Mouse (Mus musculus) adrenal gland, adult 2 months (tissue): ENCODE results near the gene Chfr. TPM values are rescaled to one million over a fixed set of nuclear protein-coding genes. Genes with fewer than 3 reads are reported as not detected.
"Not testable (repeated sequence)": the region's sequence is repeated elsewhere in the genome, so short reads cannot be mapped to it uniquely, and the experiment has no call there.

Experiments used
- DNase-seq: peaks from one replicate; pipeline ENCODE4 v3.0.0; 2021
- polyA plus RNA-seq: library from polyadenylated mRNA; depleted of rRNA; stranded (reverse); fragments of >200 nt; gene quantifications from 2 replicates; pipeline ENCODE4 v1.2.3, GENCODE M21; 2012
- total RNA-seq, 2 experiments: library from RNA; stranded (reverse); gene quantifications; 2 replicates each; pipeline ENCODE4 v1.2.3; 2021

Chfr gene
- total and polyA plus RNA-seq, 3 experiments, result 21.5 to 55.8 (median 30.0) TPM

DNA sequence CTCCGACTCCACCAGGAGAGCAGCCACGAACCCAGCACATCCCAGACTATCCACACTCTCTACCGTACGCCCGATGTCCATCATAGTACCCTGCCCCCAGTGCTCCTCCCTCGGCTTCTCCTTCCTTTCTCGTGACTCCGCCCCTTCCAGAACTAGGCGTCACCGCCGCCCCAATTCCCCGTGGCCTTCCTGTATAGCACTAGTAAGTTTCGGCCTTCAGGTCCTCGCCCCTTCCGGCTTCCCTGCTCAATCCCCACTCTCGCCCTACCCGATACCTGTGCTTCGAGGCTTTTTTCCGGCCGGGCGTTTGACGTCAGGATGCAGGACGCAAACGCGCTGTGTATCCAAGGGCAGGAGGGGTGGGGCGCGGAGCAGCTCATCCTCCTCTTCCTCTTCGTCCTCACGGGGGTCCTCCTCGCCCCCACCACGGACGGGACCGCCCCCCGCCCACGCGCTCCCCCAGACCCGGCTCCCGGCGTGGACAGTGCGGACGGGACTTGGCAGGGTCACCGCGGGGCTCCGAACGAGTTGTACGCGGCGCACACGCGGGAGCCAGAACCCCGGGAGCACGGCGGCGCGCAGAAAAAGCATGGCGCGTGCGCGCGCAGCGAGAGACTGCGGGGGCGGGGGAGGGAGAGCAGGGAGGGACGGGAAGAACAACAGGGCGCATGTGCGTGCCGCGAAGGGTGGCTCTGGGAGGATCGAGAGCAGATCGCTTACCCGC lies 27.9 kb upstream of the Chfr start, which contains the start of gene Gtpbp6:
TSS of gene Gtpbp6 (minus strand) at position 617 of the 724 bp plus-strand sequence.
- peak; percentile 97 for DNase-seq

GRCm38 (mm10) chr5:110108305-110108628 lies 27.4 kb upstream of the Chfr start:
- no peak for DNase-seq

GRCm38 (mm10) chr5:110109991-110110441 lies 25.6 kb upstream of the Chfr start, which contains the start of gene Zfp605:
Gene Zfp605, plus strand, starts transcription at chr5:110110092.
- peak; percentile 91 for DNase-seq

- DNase-seq, result not testable (repeated sequence)
These were observed 13.3 kb upstream of the Chfr start for GRCm38 (mm10) chr5:110122380-110122779.

GRCm38 (mm10) chr5:110136087-110136464 lies 434 bp downstream of the Chfr start:
- no peak for DNase-seq

GRCm38 (mm10) chr5:110137816-110138215 lies 2.2 kb downstream of the Chfr start:
- DNase-seq, result no peak

- no peak for DNase-seq
These were observed 3.7 kb downstream of the Chfr start for GRCm38 (mm10) chr5:110139325-110139724.

DNA sequence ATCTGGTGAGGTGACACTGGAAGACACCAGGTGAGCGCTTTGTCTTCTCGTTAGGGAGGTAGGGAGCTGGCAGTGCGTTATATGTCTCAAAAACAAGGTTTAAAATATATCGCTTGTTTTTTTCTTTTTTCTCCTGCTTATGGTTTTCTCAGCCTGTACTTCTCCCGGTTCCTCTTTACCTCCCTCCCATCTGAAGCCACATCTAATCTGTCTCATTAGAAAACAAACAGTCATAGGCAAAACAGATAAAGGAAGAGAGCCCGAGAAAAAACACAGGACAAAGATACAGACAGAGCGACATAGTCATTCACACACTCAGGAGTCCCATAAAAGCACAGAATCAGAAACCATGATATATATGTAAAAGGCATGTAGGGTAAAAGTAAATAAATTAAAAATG lies 4.8 kb downstream of the Chfr start:
- no peak for DNase-seq

DNA sequence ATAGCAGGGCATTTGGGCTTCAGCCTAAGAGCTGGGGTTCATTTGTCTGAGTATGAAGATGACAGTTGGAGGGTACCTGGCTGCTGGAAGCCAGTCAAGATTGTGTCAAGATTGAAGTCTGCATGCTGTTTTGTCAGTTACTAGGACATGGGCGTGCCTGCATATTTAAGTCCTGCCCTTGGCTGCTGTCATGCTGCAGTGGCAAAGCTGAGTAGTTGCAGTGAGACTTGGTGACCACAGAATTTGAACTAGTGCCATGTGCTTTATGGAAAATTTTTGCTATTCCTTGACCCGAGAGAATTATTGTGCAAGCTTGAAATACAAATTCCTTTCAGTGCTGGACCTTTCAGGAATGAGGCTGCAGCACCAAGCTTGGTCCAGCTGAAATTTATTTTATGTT lies 6.7 kb downstream of the Chfr start:
- peak; percentile 73 for DNase-seq

GRCm38 (mm10) chr5:110143007-110143406 lies 7.4 kb downstream of the Chfr start:
- peak; percentile 19 for DNase-seq

DNA sequence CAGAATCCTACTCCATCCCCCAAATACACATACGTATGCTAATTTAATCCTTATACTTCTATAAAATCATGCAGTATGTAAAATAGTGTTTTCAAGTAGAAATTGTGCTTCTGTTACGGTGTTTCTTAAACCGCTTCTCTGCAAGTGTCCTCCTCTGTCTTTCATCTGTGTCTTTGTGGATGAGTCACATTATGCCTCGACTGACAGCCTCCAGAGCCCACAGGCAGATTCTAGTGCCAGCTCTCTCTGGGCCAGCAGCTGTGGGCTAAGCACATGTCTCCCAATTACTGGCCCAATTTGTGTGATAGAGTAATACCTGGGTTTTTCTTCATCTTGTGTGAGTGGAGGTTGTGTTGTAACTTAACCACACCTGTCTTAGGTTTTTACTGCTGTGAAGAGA lies 33.7 kb downstream of the Chfr start:
- DNase-seq, result no peak

- DNase-seq, result peak; percentile 94
These were observed 40.8 kb downstream of the Chfr start, which contains the start of gene Golga3 for GRCm38 (mm10) chr5:110176362-110177020. Gene Golga3, plus strand, starts transcription at chr5:110176701.

DNA sequence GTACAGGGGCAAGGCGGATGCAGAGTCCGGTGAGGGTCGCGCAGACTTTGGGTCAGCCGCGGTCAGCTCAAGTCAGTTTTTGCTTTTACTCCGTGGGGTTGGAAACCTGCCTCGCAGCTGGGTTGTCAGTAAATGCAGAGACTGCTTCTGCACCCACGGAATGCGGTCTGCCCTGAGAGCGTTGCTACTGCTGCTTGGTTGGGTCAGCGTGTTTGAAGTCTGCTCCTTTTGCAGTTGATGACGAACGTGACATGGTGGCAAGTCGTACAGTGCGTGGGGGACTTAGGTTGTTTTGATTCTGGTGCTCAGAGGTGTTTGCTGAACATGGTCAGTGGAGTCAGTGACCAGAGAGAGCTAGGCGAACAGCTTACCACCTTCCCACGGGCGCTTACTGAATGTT lies 41.4 kb downstream of the Chfr start:
- no peak for DNase-seq

- no peak for DNase-seq
These were observed 43.0 kb downstream of the Chfr start for GRCm38 (mm10) chr5:110178628-110179027.

- peak; percentile 70 for DNase-seq
These were observed 46.1 kb downstream of the Chfr start for GRCm38 (mm10) chr5:110181716-110182115.

DNA sequence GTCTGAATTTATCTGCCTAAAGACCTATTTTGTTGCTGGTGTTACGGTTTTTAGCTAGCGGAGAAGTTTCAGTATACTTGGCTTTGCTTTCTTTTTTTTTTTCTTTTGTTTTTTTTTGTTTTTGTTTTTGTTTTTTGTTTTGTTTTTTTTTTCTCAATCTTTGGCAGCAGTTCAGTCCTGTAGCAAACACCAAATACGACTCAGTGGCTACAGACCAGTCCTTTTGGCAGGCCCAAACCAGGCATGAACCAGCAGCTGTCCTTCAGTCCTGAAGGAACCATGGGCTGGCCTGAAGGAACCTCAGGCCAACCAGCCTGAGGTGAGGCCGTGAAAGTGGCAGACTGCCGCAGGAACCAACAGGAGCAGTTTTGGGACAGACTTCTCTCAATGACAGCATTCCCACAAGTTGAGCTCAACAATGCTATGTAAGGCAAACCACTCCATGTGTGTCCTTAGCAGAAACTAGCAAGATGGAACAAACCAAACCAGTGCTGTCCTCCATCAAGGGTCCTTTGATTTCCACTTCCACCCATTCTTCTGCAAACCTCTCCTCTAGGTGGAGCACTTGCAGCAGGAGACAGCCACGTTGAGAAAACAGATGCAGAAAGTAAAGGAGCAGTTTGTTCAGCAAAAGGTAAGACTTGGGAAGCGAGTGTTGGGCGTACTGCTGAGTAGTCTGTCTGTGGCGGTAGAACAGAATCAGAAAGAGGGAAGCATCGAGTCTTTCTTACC lies 67.7 kb downstream of the Chfr start:
- DNase-seq, result peak; percentile 6

- no peak for DNase-seq
These were observed 69.1 kb downstream of the Chfr start for GRCm38 (mm10) chr5:110204777-110205176.

DNA sequence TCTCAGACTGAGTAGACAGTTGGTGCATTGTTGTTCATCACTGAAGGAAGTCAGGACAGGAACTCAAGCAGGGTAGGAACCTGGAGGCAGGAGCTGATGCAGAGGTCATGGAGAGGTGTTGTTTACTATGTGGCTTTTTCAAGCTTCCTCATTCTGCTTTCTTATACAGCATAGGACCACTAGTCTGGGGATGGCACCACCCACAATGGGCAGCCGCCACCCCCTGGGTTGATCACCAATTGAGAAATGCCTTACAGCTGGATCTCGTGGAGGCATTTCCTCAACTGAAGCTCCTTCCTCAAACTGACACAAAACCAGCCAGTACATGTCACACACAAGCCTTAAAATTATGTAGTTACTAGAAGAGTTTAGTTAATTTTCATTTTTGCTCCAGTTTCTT lies 75.7 kb downstream of the Chfr start:
- DNase-seq, result no peak

DNA sequence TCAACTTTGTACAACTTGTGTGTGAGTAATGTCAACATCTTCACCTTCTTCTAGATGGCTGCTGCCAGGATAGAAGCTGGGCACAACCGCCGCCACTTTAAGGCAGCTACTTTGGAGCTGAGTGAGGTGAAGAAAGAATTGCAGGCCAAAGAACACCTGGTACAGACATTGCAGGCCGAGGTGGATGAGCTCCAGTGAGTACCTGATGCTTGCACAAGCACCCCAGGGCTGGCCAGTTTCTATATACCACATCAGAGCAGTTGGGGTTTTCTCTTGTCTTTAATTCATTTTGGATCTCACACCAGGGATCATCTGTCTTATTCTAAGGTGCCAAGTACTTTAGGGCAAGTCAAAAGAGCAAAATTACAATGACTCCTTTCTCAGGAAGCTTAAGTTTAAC lies 81.1 kb downstream of the Chfr start:
- no peak for DNase-seq

- no peak for DNase-seq
These were observed 84.7 kb downstream of the Chfr start for GRCm38 (mm10) chr5:110220331-110220730.
